Mouse (Mus musculus): ENCODE measurements around the gene Gucy2c. TPM values are rescaled to one million over a fixed set of nuclear protein-coding genes. Genes with fewer than 3 reads are reported as not detected.
"Not testable (repeated sequence)": the region's sequence is repeated elsewhere in the genome, so short reads cannot be mapped to it uniquely, and the experiment has no call there.

Gene Gucy2c
- polyA plus RNA-seq, 1 experiment from 2014 or later, result not detected

- H3K27ac ChIP-seq, result not testable (repeated sequence)
- WGBS, result 80% methylated on average over 3 of the region's 3 CpGs
Observed at GRCm38 (mm10) chr6:136797874-136798693, 16.5 kb upstream of the Gucy2c start.

GRCm38 (mm10) chr6:136795850-136796249, 14.3 kb upstream of the Gucy2c start:
- no peak overlapping the region for H3K27ac ChIP-seq
- no peaks in the 10 kb centered on the region for H3K9me3 ChIP-seq
- no peak overlapping the region for H3K4me3 ChIP-seq
- peaks cover 17% of the 10 kb centered on the region for H3K4me1 ChIP-seq
- H3K27me3 ChIP-seq (ENCODE audit: poor library complexity, severe bottlenecking), result peaks cover 29% of the 10 kb centered on the region
- WGBS, result 61% methylated on average over 6 of the region's 6 CpGs
- H3K36me3 ChIP-seq (replicated peaks), result no peaks in the 10 kb centered on the region
- no peak for DNase-seq (ENCODE audit: extremely low spot score, low spot score)

More at GRCm38 (mm10) chr6:136797874-136798693, 16.5 kb upstream of the Gucy2c start:
- Histone ChIP-seq H3K4me1 (peaks cover 18% of the 10 kb centered on the region), H3K27me3 (ENCODE audit: poor library complexity, severe bottlenecking) (peaks cover 17% of the 10 kb centered on the region)
- H3K36me3 ChIP-seq (replicated peaks); H3K4me3 ChIP-seq; H3K9me3 ChIP-seq; DNase-seq (ENCODE audit: extremely low spot score, low spot score): not testable (repeated sequence)

GRCm38 (mm10) chr6:136795110-136795509, 13.5 kb upstream of the Gucy2c start:
- Histone ChIP-seq H3K9me3 (no peaks in the 10 kb centered on the region), H3K4me1 (peaks cover 17% of the 10 kb centered on the region), H3K27ac (no peak overlapping the region), H3K4me3 (no peak overlapping the region), H3K36me3 (replicated peaks) (no peaks in the 10 kb centered on the region), H3K27me3 (ENCODE audit: poor library complexity, severe bottlenecking) (peaks cover 29% of the 10 kb centered on the region)
- DNase-seq (ENCODE audit: extremely low spot score, low spot score), result no peak
- WGBS, result 52% methylated on average over 1 of the region's 1 CpGs

- Histone ChIP-seq H3K4me1 (peaks cover 17% of the 10 kb centered on the region), H3K9me3 (no peaks in the 10 kb centered on the region), H3K27ac (peak overlapping the region; percentile 48), H3K4me3 (peak overlapping the region; percentile 54), H3K27me3 (ENCODE audit: poor library complexity, severe bottlenecking) (peaks cover 29% of the 10 kb centered on the region), H3K36me3 (replicated peaks) (no peaks in the 10 kb centered on the region)
- no peak for DNase-seq (ENCODE audit: extremely low spot score, low spot score)
- WGBS, result under 1% methylated on average over 24 of the region's 24 CpGs
Observed at GRCm38 (mm10) chr6:136793831-136794525, 12.4 kb upstream of the Gucy2c start.

GRCm38 (mm10) chr6:136792884-136793758, 11.6 kb upstream of the Gucy2c start:
- no peak for DNase-seq (ENCODE audit: extremely low spot score, low spot score)
- WGBS, result 28% methylated on average over 16 of the region's 16 CpGs
- peak overlapping the region; percentile 48; the same call in 1 of the 2 replicates for H3K27ac ChIP-seq
- H3K4me3 ChIP-seq, result peak overlapping the region; percentile 54
- H3K36me3 ChIP-seq (replicated peaks), result no peaks in the 10 kb centered on the region
- no peaks in the 10 kb centered on the region for H3K9me3 ChIP-seq
- H3K4me1 ChIP-seq, result peaks cover 17% of the 10 kb centered on the region
- H3K27me3 ChIP-seq (ENCODE audit: poor library complexity, severe bottlenecking), result peaks cover 29% of the 10 kb centered on the region

GRCm38 (mm10) chr6:136789391-136789971, 7.9 kb upstream of the Gucy2c start:
- DNase-seq (ENCODE audit: extremely low spot score, low spot score), result no peak
- H3K27me3 ChIP-seq (ENCODE audit: poor library complexity, severe bottlenecking), result peaks cover 23% of the 10 kb centered on the region

GRCm38 (mm10) chr6:136782761-136783160, 1.2 kb upstream of the Gucy2c start:
- Histone ChIP-seq H3K27me3 (ENCODE audit: poor library complexity, severe bottlenecking) (no peaks in the 10 kb centered on the region), H3K9me3 (no peaks in the 10 kb centered on the region), H3K4me1 (no peaks in the 10 kb centered on the region), H3K27ac (no peak overlapping the region), H3K36me3 (replicated peaks) (no peaks in the 10 kb centered on the region), H3K4me3 (no peak overlapping the region)
- DNase-seq (ENCODE audit: extremely low spot score, low spot score), result no peak
- WGBS, result 86% methylated on average over 9 of the region's 9 CpGs

More at GRCm38 (mm10) chr6:136789391-136789971, 7.9 kb upstream of the Gucy2c start:
- 78% methylated on average over 5 of the region's 5 CpGs for WGBS
- H3K27ac ChIP-seq, result no peak overlapping the region
- peaks cover 17% of the 10 kb centered on the region for H3K4me1 ChIP-seq
- H3K36me3 ChIP-seq (replicated peaks), result no peaks in the 10 kb centered on the region
- H3K9me3 ChIP-seq, result no peaks in the 10 kb centered on the region
- H3K4me3 ChIP-seq, result no peak overlapping the region

GRCm38 (mm10) chr6:136782146-136782545, 581 bp upstream of the Gucy2c start:
- Histone ChIP-seq H3K36me3 (replicated peaks) (no peaks in the 10 kb centered on the region), H3K9me3 (no peaks in the 10 kb centered on the region), H3K27me3 (ENCODE audit: poor library complexity, severe bottlenecking) (no peaks in the 10 kb centered on the region), H3K4me3 (no peak overlapping the region), H3K4me1 (no peaks in the 10 kb centered on the region), H3K27ac (no peak overlapping the region)
- 89% methylated on average over 12 of the region's 12 CpGs for WGBS
- DNase-seq (ENCODE audit: extremely low spot score, low spot score), result no peak

GRCm38 (mm10) chr6:136776392-136776791, 5.2 kb downstream of the Gucy2c start:
- Histone ChIP-seq H3K9me3 (no peaks in the 10 kb centered on the region), H3K4me1 (no peaks in the 10 kb centered on the region), H3K27ac (no peak overlapping the region), H3K27me3 (ENCODE audit: poor library complexity, severe bottlenecking) (no peaks in the 10 kb centered on the region), H3K36me3 (replicated peaks) (no peaks in the 10 kb centered on the region), H3K4me3 (no peak overlapping the region)
- DNase-seq (ENCODE audit: extremely low spot score, low spot score), result no peak
- WGBS, result 88% methylated on average over 1 of the region's 1 CpGs

GRCm38 (mm10) chr6:136769859-136770258, 11.7 kb downstream of the Gucy2c start:
- Histone ChIP-seq H3K9me3 (no peaks in the 10 kb centered on the region), H3K27ac (no peak overlapping the region), H3K36me3 (replicated peaks) (no peaks in the 10 kb centered on the region), H3K4me1 (no peaks in the 10 kb centered on the region), H3K27me3 (ENCODE audit: poor library complexity, severe bottlenecking) (no peaks in the 10 kb centered on the region), H3K4me3 (no peak overlapping the region)
- DNase-seq (ENCODE audit: extremely low spot score, low spot score), result no peak
- 88% methylated on average over 7 of the region's 7 CpGs for WGBS

GRCm38 (mm10) chr6:136769143-136769542, 12.4 kb downstream of the Gucy2c start:
- Histone ChIP-seq H3K4me3 (no peak overlapping the region), H3K27ac (no peak overlapping the region), H3K36me3 (replicated peaks) (no peaks in the 10 kb centered on the region), H3K9me3 (no peaks in the 10 kb centered on the region), H3K27me3 (ENCODE audit: poor library complexity, severe bottlenecking) (no peaks in the 10 kb centered on the region), H3K4me1 (no peaks in the 10 kb centered on the region)
- 91% methylated on average over 8 of the region's 8 CpGs for WGBS
- DNase-seq (ENCODE audit: extremely low spot score, low spot score), result no peak

GRCm38 (mm10) chr6:136763912-136764311, 17.7 kb downstream of the Gucy2c start:
- H3K36me3 ChIP-seq (replicated peaks), result no peaks in the 10 kb centered on the region
- DNase-seq (ENCODE audit: extremely low spot score, low spot score), result no peak
- H3K9me3 ChIP-seq, result no peaks in the 10 kb centered on the region
- H3K27me3 ChIP-seq (ENCODE audit: poor library complexity, severe bottlenecking), result no peaks in the 10 kb centered on the region
- no peak overlapping the region for H3K4me3 ChIP-seq
- no peak overlapping the region for H3K27ac ChIP-seq
- no peaks in the 10 kb centered on the region for H3K4me1 ChIP-seq
- 88% methylated on average over 1 of the region's 1 CpGs for WGBS

Measured in forebrain, embryonic 10.5 days (tissue).